Mouse (Mus musculus): ENCODE measurements at regions not wholly inside any gene's neighbourhood (a gene's known extent, or its start where the extent isn't known, plus 50 kb on each side); places are given as distances from the start of the nearest gene placed in this dataset.

DNA sequence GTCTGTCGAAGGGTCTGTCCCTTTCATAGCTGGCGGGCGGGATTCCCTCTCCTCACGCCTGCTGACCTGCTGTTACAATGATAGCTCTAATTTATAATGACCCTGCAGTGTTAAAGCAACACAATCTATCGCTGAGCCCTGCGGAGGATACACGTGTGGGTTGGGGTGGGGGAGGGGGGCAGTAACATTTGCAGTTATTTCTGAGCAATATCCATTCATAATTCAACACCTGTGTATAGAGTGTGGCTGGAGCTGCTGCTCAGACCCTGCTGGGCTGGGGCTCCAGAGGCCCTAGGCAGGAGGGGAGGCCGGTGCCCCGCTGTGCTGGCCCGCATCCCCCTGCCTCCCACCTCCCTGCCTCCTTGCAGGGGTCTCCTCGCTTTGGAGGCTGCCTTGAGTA is 106.6 kb upstream of the Smad3 start:
- TF ChIP-seq CTCF (IDR thresholded peaks at IDR 0.05; ENCODE audit: borderline replicate concordance, control insufficient read depth, extremely low read depth, insufficient read depth, low read length, poor library complexity) (no peak), POLR2A (IDR thresholded peaks at IDR 0.05; ENCODE audit: control insufficient read depth, extremely low read depth, insufficient read depth, low read length, poor library complexity) (no peak)

All from thymus, adult 2 months (tissue).